Mouse (Mus musculus) MEL (cell line): ENCODE data around the gene Grk2. TPM values are rescaled to one million over a fixed set of nuclear protein-coding genes. Genes with fewer than 3 reads are reported as not detected.
A peak's percentile ranks its signal among the peaks of the same experiment; 100 is the strongest.

Experiments
- DNase-seq: peaks from one replicate; pipeline ENCODE4 v3.0.0; 2011; ENCODE audit warnings: low read depth, low spot score
- H3K27ac ChIP-seq: 2 replicates; pipeline ENCODE4 v1.5.1; 2012; ENCODE audit warnings: low read depth, mild to moderate bottlenecking, control low read depth, low read length, moderate library complexity; ENCODE audit not compliant: control insufficient read depth
- H3K27me3 ChIP-seq, 2 experiments: fragments of 150-350 bp in 1 of 2; sonication (generic) in 1 of 2; 2 replicates each; pipeline ENCODE4 v1.6.1; 2012; ENCODE audit warnings: low read length in 2 of 2, mild to moderate bottlenecking in 2 of 2, improper control_type of control experiment in 1 of 2, moderate library complexity in 1 of 2; ENCODE audit not compliant: insufficient read depth in 2 of 2, control insufficient read depth in 1 of 2
- H3K36me3 ChIP-seq, 2 experiments: 2 replicates each; pipeline ENCODE4 v1.6.1; 2012 to 2014; ENCODE audit warnings: low read length in 2 of 2, improper control_type of control experiment in 1 of 2, inconsistent platforms in 1 of 2, mild to moderate bottlenecking in 1 of 2; ENCODE audit not compliant: insufficient read depth in 2 of 2, control insufficient read depth in 1 of 2
- H3K4me1 ChIP-seq, 2 experiments: fragments of 150-350 bp in 1 of 2; sonication (generic) in 1 of 2; 2 replicates each; pipeline ENCODE4 v1.6.1; 2012; ENCODE audit warnings: low read length in 2 of 2, improper control_type of control experiment in 1 of 2, mild to moderate bottlenecking in 1 of 2; ENCODE audit not compliant: insufficient read depth in 2 of 2, control insufficient read depth in 1 of 2
- H3K4me3 ChIP-seq, 2 experiments: fragments of 150-350 bp in 1 of 2; sonication (generic) in 1 of 2; 2 replicates each; pipeline ENCODE4 v1.5.1; 2012; ENCODE audit warnings: low read depth in 2 of 2, low read length in 2 of 2, mild to moderate bottlenecking in 2 of 2, moderate library complexity in 2 of 2, control low read depth in 1 of 2, improper control_type of control experiment in 1 of 2; ENCODE audit not compliant: control insufficient read depth in 1 of 2, insufficient read depth in 1 of 2
- H3K79me2 ChIP-seq: 2 replicates; pipeline ENCODE4 v1.6.1; 2012; ENCODE audit warnings: mild to moderate bottlenecking, low read length, moderate library complexity; ENCODE audit not compliant: control insufficient read depth, poor library complexity, insufficient read depth
- H3K9ac ChIP-seq: 2 replicates; pipeline ENCODE4 v1.6.1; 2012; ENCODE audit warnings: low read depth, mild to moderate bottlenecking, control low read depth, low read length, moderate library complexity; ENCODE audit not compliant: control insufficient read depth, poor library complexity, severe bottlenecking
- H3K9me3 ChIP-seq: fragments of 150-350 bp; sonication (generic); replicated peaks from 2 replicates; pipeline ENCODE4 v1.6.1; 2012; ENCODE audit warnings: mild to moderate bottlenecking, low read length, improper control_type of control experiment, moderate library complexity; ENCODE audit not compliant: insufficient read depth
- CHD1 ChIP-seq: IDR thresholded peaks from 2 replicates; pipeline ENCODE4 v1.6.1; 2012; ENCODE audit warnings: low read depth, mild to moderate bottlenecking, inconsistent platforms, low read length, improper control_type of control experiment
- CHD2 ChIP-seq: IDR thresholded peaks from 2 replicates; pipeline ENCODE4 v1.6.1; 2011; ENCODE audit warnings: low read length, improper control_type of control experiment
- CTCF ChIP-seq, 3 experiments: IDR thresholded peaks in 2 of 3; conservative IDR thresholded peaks in 1 of 3; 2 replicates each; pipeline ENCODE4 v1.5.1; 2011 to 2012; ENCODE audit warnings: low read length in 3 of 3, low read depth in 2 of 3, mild to moderate bottlenecking in 2 of 3, improper control_type of control experiment in 1 of 3, inconsistent platforms in 1 of 3, mixed read lengths in 1 of 3, moderate library complexity in 1 of 3; ENCODE audit not compliant: control insufficient read depth in 1 of 3, insufficient read depth in 1 of 3, poor library complexity in 1 of 3, severe bottlenecking in 1 of 3
- EP300 ChIP-seq, 2 experiments: IDR thresholded peaks; 2 replicates each; pipeline ENCODE4 v1.6.1; 2011; ENCODE audit warnings: improper control_type of control experiment in 2 of 2, low read length in 2 of 2, low read depth in 1 of 2, mild to moderate bottlenecking in 1 of 2
- GATA1 ChIP-seq: IDR thresholded peaks from 2 replicates; pipeline ENCODE4 v1.6.1; 2011; ENCODE audit warnings: low read depth, low read length, improper control_type of control experiment
- MAX ChIP-seq: IDR thresholded peaks from 2 replicates; pipeline ENCODE4 v1.6.1; 2011; ENCODE audit warnings: low read length, improper control_type of control experiment
- MAZ ChIP-seq: IDR thresholded peaks from 2 replicates; pipeline ENCODE4 v1.6.1; 2012; ENCODE audit warnings: low read depth, mild to moderate bottlenecking, inconsistent platforms, low read length, improper control_type of control experiment
- NELFE ChIP-seq: IDR thresholded peaks from 2 replicates; pipeline ENCODE4 v1.6.1; 2011; ENCODE audit warnings: low read depth, low read length, improper control_type of control experiment
- RCOR1 ChIP-seq: IDR thresholded peaks from 2 replicates; pipeline ENCODE4 v1.6.1; 2012; ENCODE audit warnings: low read depth, mild to moderate bottlenecking, inconsistent platforms, low read length, improper control_type of control experiment
- SMC3 ChIP-seq: IDR thresholded peaks from 2 replicates; pipeline ENCODE4 v1.6.1; 2011; ENCODE audit warnings: low read depth, low read length, improper control_type of control experiment
- TAL1 ChIP-seq: IDR thresholded peaks from 2 replicates; pipeline ENCODE4 v1.6.1; 2012; ENCODE audit warnings: mild to moderate bottlenecking, inconsistent platforms, low read length, moderate library complexity, mixed read lengths
- TCF12 ChIP-seq: IDR thresholded peaks from 2 replicates; pipeline ENCODE4 v1.6.1; 2014; ENCODE audit warnings: low read depth, mild to moderate bottlenecking, inconsistent platforms, low read length, improper control_type of control experiment, moderate library complexity
- UBTF ChIP-seq: IDR thresholded peaks from 2 replicates; pipeline ENCODE4 v1.6.1; 2012; ENCODE audit warnings: low read depth, mild to moderate bottlenecking, inconsistent platforms, low read length, improper control_type of control experiment, moderate library complexity, borderline replicate concordance; ENCODE audit not compliant: insufficient read depth
- USF1 ChIP-seq: IDR thresholded peaks from 2 replicates; pipeline ENCODE4 v1.6.1; 2014; ENCODE audit warnings: low read depth, mild to moderate bottlenecking, inconsistent platforms, low read length, improper control_type of control experiment, moderate library complexity
- USF2 ChIP-seq, 2 experiments: IDR thresholded peaks; 2 replicates each; pipeline ENCODE4 v1.6.1; 2011 to 2012; ENCODE audit warnings: improper control_type of control experiment in 2 of 2, low read length in 2 of 2, borderline replicate concordance in 1 of 2, inconsistent platforms in 1 of 2, low read depth in 1 of 2, mild to moderate bottlenecking in 1 of 2; ENCODE audit not compliant: insufficient read depth in 1 of 2
- ZKSCAN1 ChIP-seq: IDR thresholded peaks from 2 replicates; pipeline ENCODE4 v1.6.1; 2012; ENCODE audit warnings: low read depth, mild to moderate bottlenecking, inconsistent platforms, low read length, improper control_type of control experiment, moderate library complexity
- ZNF384 ChIP-seq: IDR thresholded peaks from 2 replicates; pipeline ENCODE4 v1.6.1; 2012; ENCODE audit warnings: low read depth, mild to moderate bottlenecking, inconsistent platforms, low read length, improper control_type of control experiment
- polyA plus RNA-seq, 2 experiments: library from polyadenylated mRNA; stranded (reverse) in 1 of 2; unstranded in 1 of 2; fragments of >175 nt in 1 of 2; fragments of >200 nt in 1 of 2; gene quantifications; 2 replicates each; pipeline versions ENCODE4 v1.2.1 to v1.2.4; 2012; ENCODE audit warnings: low replicate concordance in 2 of 2, low read depth in 1 of 2; ENCODE audit not compliant: insufficient read length in 2 of 2, insufficient read depth in 1 of 2, missing spikeins in 1 of 2
- total RNA-seq: library from RNA; depleted of rRNA; stranded (reverse); fragments of 300-350 nt; gene quantifications from 2 replicates; pipeline ENCODE4 v1.2.3, GENCODE M21; 2012

Grk2 gene
- total and polyA plus RNA-seq, 3 experiments, result 75.2 to 105 TPM; not detected in 1

DNA sequence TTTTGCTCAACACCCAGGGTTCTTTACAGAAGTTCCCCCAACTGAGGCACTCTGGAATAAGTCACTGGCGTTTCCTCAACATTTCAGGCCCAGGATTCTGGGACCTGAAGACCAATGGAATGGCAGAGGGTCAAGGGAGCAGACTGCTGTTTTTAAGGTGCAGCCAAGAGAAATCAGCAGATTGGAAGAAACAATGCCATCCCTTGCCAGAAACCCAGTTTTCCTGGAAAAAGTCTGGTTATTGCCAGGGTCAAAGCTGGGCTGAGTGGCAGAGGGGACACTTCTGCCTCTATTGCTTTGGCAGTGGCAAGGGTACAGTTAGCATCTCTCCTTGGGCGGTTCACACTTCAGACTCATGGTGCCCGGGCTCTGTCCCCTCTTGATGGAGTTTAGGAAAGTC is 11.2 kb upstream of the Grk2 start:
- Histone ChIP-seq H3K9me3 (no peaks in the 10 kb centered on the region), H3K36me3 (peaks cover 10 to 29% of the 10 kb centered on the region in 2 experiments; a peak in 3 of 4 replicates), H3K4me1 (peaks cover 0 to 8% of the 10 kb centered on the region in 2 experiments; a peak in 2 of 4 replicates), H3K27me3 (no peaks in the 10 kb centered on the region), H3K9ac (no peak overlapping the region), H3K27ac (no peak overlapping the region), H3K4me3 (no peak overlapping the region), H3K79me2 (no peaks in the 10 kb centered on the region; the same call in 1 of the 2 replicates)
- DNase-seq, result no peak
- TF ChIP-seq TCF12, result no peak
- TF ChIP-seq CHD2, result no peak
- TF ChIP-seq ZNF384, result no peak
- TF ChIP-seq NELFE, result no peak
- TF ChIP-seq MAZ, result no peak
- TF ChIP-seq TAL1, result no peak
- TF ChIP-seq CTCF (IDR thresholded peaks at IDR 0.05 in 2 of 3, conservative IDR thresholded peaks at IDR 0.05 in 1 of 3; ENCODE audit: control insufficient read depth in 1 of 3, insufficient read depth in 1 of 3, low read depth in 2 of 3, low read length in 3 of 3, poor library complexity in 1 of 3, severe bottlenecking in 1 of 3), result no peak
- TF ChIP-seq GATA1, result no peak
- no peak for TF ChIP-seq UBTF

DNA sequence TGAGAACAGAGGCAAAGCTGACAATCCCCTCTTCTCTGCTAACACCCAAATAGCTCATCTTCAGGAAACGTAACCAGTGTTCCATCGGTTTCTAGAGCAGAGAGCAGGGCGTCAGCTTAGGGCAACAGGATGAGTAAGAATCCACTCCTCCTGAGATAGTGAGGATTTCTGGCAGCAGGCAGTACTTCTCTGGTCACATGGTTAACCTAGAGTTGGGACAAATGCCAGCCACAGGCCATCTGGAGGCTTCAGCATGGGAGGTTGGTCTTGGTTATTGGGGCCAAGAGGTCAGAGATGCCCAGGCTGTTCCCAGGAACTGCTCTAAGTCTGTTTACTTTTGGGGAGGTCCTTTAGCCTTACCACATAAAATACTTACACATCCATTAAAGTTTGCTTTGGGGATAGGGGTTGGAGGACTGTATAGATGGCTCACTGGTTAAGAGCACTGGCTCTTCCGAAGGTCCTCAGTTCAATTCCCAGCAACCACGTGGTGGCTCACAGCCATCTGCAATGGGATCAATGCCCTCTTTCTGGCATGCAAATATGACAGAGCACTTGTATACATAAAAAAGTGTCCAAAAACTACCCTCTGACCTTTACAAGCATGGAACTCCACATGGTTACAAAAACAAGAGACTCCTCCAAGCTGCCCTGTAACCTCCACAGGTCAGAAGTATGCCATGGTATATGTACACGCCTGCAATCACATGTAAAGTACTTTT is 9.4 kb upstream of the Grk2 start:
- H3K9ac ChIP-seq, result no peak overlapping the region
- no peaks in the 10 kb centered on the region for H3K27me3 ChIP-seq
- no peak overlapping the region for H3K4me3 ChIP-seq
- peak; percentile 60 for DNase-seq
- H3K36me3 ChIP-seq, result peaks cover 7 to 17% of the 10 kb centered on the region in 2 experiments; a peak in 3 of 4 replicates
- H3K27ac ChIP-seq, result no peak overlapping the region
- peaks cover 0 to 8% of the 10 kb centered on the region in 2 experiments; a peak in 2 of 4 replicates for H3K4me1 ChIP-seq
- peak; percentile 82 for TF ChIP-seq USF1
- TF ChIP-seq ZKSCAN1, result no peak
- no peak for TF ChIP-seq ZNF384
- TF ChIP-seq USF2 (IDR thresholded peaks at IDR 0.05; ENCODE audit: borderline replicate concordance in 1 of 2, insufficient read depth in 1 of 2, low read depth in 1 of 2, low read length in 2 of 2), result 0 out of 4 replicates have a peak, but pooled peaks of 1 of the 2 experiments have one; percentile 15
- TF ChIP-seq CTCF (IDR thresholded peaks at IDR 0.05 in 2 of 3, conservative IDR thresholded peaks at IDR 0.05 in 1 of 3; ENCODE audit: control insufficient read depth in 1 of 3, insufficient read depth in 1 of 3, low read depth in 2 of 3, low read length in 3 of 3, poor library complexity in 1 of 3, severe bottlenecking in 1 of 3), result no peak
- no peak for TF ChIP-seq TAL1
- 0 out of 2 replicates have a peak, but pooled peaks have one; percentile 4 for TF ChIP-seq SMC3
- TF ChIP-seq GATA1, result no peak
- no peak for TF ChIP-seq RCOR1
- peak; percentile 60 for TF ChIP-seq MAX
- 0 out of 2 replicates have a peak, but pooled peaks have one; percentile 10 for TF ChIP-seq TCF12
- TF ChIP-seq EP300 (IDR thresholded peaks at IDR 0.05; ENCODE audit: low read depth in 1 of 2, low read length in 2 of 2), result peak; percentile 32 to 48; a peak in 3 of 4 replicates
- TF ChIP-seq CHD1, result no peak
- no peaks in the 10 kb centered on the region for H3K79me2 ChIP-seq
- no peaks in the 10 kb centered on the region for H3K9me3 ChIP-seq
